Mouse (Mus musculus): ENCODE measurements at regions not wholly inside any gene's neighbourhood (a gene's known extent, or its start where the extent isn't known, plus 50 kb on each side); places are given as distances from the start of the nearest gene placed in this dataset.
A peak's percentile ranks its signal among the peaks of the same experiment; 100 is the strongest.
"Not testable (repeated sequence)": the region's sequence is repeated elsewhere in the genome, so short reads cannot be mapped to it uniquely, and the experiment has no call there.

GRCm38 (mm10) chr10:22556401-22556800, 88.4 kb upstream of the Slc2a12 start:
- not testable (repeated sequence) for DNase-seq (ENCODE audit: low read depth, low spot score)

- not testable (repeated sequence) for DNase-seq (ENCODE audit: low read depth, low spot score)
Measured at GRCm38 (mm10) chr10:22569250-22570010, 75.4 kb upstream of the Slc2a12 start.

GRCm38 (mm10) chr10:22574048-22574447, 70.8 kb upstream of the Slc2a12 start:
- DNase-seq (ENCODE audit: low read depth, low spot score) = not testable (repeated sequence)

GRCm38 (mm10) chr10:22579426-22579825, 65.4 kb upstream of the Slc2a12 start:
- peak; percentile 42 for DNase-seq (ENCODE audit: low read depth, low spot score)

- DNase-seq (ENCODE audit: low read depth, low spot score) = not testable (repeated sequence)
Measured at GRCm38 (mm10) chr10:22581300-22581699, 63.5 kb upstream of the Slc2a12 start.

GRCm38 (mm10) chr10:22583306-22583705, 61.5 kb upstream of the Slc2a12 start:
- DNase-seq (ENCODE audit: low read depth, low spot score) = not testable (repeated sequence)

- not testable (repeated sequence) for DNase-seq (ENCODE audit: low read depth, low spot score)
Measured at GRCm38 (mm10) chr10:22588587-22588986, 56.2 kb upstream of the Slc2a12 start.

GRCm38 (mm10) chr10:22591664-22592063, 53.1 kb upstream of the Slc2a12 start:
- not testable (repeated sequence) for DNase-seq (ENCODE audit: low read depth, low spot score)

- not testable (repeated sequence) for DNase-seq (ENCODE audit: low read depth, low spot score)
Measured at GRCm38 (mm10) chr10:22592189-22592603, 52.6 kb upstream of the Slc2a12 start.

GRCm38 (mm10) chr10:22592752-22593151, 52.1 kb upstream of the Slc2a12 start:
- DNase-seq (ENCODE audit: low read depth, low spot score) = not testable (repeated sequence)

All from mesoderm, embryonic 11.5 days (tissue).